Mouse (Mus musculus): ENCODE results near the gene Cmklr1. TPM values are rescaled to one million over a fixed set of nuclear protein-coding genes. Genes with fewer than 3 reads are reported as not detected.

The Cmklr1 gene
- total and polyA plus RNA-seq, 2 experiments from 2014 or later: 2.0 to 4.8 TPM

GRCm38 (mm10) chr5:113641066-113641465 is 9.2 kb downstream of the Cmklr1 start:
- WGBS: 46% methylated on average over 6 of the region's 6 CpGs
- H3K27ac ChIP-seq (ENCODE audit: low read depth): no peak overlapping the region
- H3K4me2 ChIP-seq (ENCODE audit: low read depth, low read length): no peak overlapping the region
- H3K36me3 ChIP-seq (replicated peaks; ENCODE audit: control insufficient read depth, insufficient read depth, low read length): no peaks in the 10 kb centered on the region
- DNase-seq (ENCODE audit: low spot score) (no peak), ATAC-seq (ENCODE audit: insufficient read depth, low read depth) (no peak)
- H3K27me3 ChIP-seq (ENCODE audit: control insufficient read depth, insufficient read depth, low read length): peaks cover 12% of the 10 kb centered on the region; the same call in 1 of the 2 replicates
- TF ChIP-seq EP300 (IDR thresholded peaks at IDR 0.05; ENCODE audit: low read depth) (no peak), CTCF (IDR thresholded peaks at IDR 0.05; ENCODE audit: low read depth) (no peak)
- H3K4me1 ChIP-seq (ENCODE audit: control insufficient read depth, insufficient read depth): peaks cover 14% of the 10 kb centered on the region
- no peak overlapping the region for H3K4me3 ChIP-seq (ENCODE audit: low read depth, low read length)
- no peak overlapping the region for H3K9ac ChIP-seq (replicated peaks; ENCODE audit: low read depth, low read length)
- H3K9me3 ChIP-seq (replicated peaks; ENCODE audit: control insufficient read depth, low read length): no peaks in the 10 kb centered on the region

DNA sequence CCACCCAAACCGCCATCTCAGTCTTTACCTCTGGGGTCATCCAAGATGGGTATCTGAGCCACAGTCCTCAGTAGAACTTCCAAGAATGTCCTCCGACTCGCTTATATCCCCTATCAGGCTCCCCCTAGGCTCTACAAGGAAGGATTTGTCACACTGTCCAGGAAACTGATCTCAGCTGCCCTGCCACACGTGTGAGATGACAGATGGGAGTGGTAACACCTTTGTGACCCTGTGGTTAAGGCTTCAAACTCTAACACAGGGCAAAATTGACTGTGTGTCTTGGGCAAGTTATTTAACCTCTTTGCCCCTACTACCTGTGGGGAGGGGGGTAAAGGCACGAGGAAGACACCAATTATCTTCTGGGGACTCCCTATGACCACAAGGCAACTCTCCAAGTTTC is 11.1 kb downstream of the Cmklr1 start:
- WGBS: 62% methylated on average over 5 of the region's 5 CpGs
- no peak for DNase-seq (ENCODE audit: low spot score)

DNA sequence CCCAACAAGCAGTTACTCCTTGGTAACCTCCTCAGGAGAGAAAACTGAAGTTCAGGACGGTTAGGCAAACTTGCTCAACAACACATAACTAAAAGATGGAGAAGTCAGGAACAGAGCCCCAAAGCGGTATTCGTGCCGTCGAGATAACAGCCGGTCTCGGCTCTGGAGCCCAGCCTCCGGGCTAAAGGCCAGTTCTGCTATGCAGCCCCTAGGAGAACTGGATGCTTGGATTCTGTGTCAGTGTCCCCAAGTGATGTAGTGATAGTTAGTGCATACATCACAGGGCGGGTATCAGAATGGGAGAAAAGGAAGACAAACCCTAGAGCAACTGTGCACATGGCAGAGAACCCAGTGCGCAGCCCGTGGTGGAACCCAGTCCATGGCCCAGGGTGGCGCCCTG is 12.2 kb downstream of the Cmklr1 start:
- DNase-seq (ENCODE audit: low spot score) (no peak), ATAC-seq (ENCODE audit: insufficient read depth, low read depth) (no peak)
- Histone ChIP-seq H3K27me3 (ENCODE audit: control insufficient read depth, insufficient read depth, low read length) (peaks cover 15% of the 10 kb centered on the region; the same call in 1 of the 2 replicates), H3K36me3 (replicated peaks; ENCODE audit: control insufficient read depth, insufficient read depth, low read length) (no peaks in the 10 kb centered on the region), H3K9me3 (replicated peaks; ENCODE audit: control insufficient read depth, low read length) (no peaks in the 10 kb centered on the region), H3K4me3 (ENCODE audit: low read depth, low read length) (no peak overlapping the region), H3K4me1 (ENCODE audit: control insufficient read depth, insufficient read depth) (peaks cover 24% of the 10 kb centered on the region), H3K9ac (replicated peaks; ENCODE audit: low read depth, low read length) (no peak overlapping the region), H3K4me2 (ENCODE audit: low read depth, low read length) (no peak overlapping the region), H3K27ac (ENCODE audit: low read depth) (no peak overlapping the region)
- TF ChIP-seq EP300 (IDR thresholded peaks at IDR 0.05; ENCODE audit: low read depth) (no peak), CTCF (IDR thresholded peaks at IDR 0.05; ENCODE audit: low read depth) (no peak)
- 64% methylated on average over 12 of the region's 12 CpGs for WGBS

More for the DNA sequence above, 11.1 kb downstream of the Cmklr1 start:
- no peak for ATAC-seq (ENCODE audit: insufficient read depth, low read depth)
- no peak for TF ChIP-seq EP300 (IDR thresholded peaks at IDR 0.05; ENCODE audit: low read depth)
- TF ChIP-seq CTCF (IDR thresholded peaks at IDR 0.05; ENCODE audit: low read depth): no peak
- no peaks in the 10 kb centered on the region for H3K36me3 ChIP-seq (replicated peaks; ENCODE audit: control insufficient read depth, insufficient read depth, low read length)
- peaks cover 12% of the 10 kb centered on the region; the same call in 1 of the 2 replicates for H3K27me3 ChIP-seq (ENCODE audit: control insufficient read depth, insufficient read depth, low read length)
- H3K4me1 ChIP-seq (ENCODE audit: control insufficient read depth, insufficient read depth): peaks cover 27% of the 10 kb centered on the region
- H3K4me2 ChIP-seq (ENCODE audit: low read depth, low read length): no peak overlapping the region
- no peak overlapping the region for H3K27ac ChIP-seq (ENCODE audit: low read depth)
- H3K4me3 ChIP-seq (ENCODE audit: low read depth, low read length): no peak overlapping the region
- H3K9ac ChIP-seq (replicated peaks; ENCODE audit: low read depth, low read length): no peak overlapping the region
- no peaks in the 10 kb centered on the region for H3K9me3 ChIP-seq (replicated peaks; ENCODE audit: control insufficient read depth, low read length)

DNA sequence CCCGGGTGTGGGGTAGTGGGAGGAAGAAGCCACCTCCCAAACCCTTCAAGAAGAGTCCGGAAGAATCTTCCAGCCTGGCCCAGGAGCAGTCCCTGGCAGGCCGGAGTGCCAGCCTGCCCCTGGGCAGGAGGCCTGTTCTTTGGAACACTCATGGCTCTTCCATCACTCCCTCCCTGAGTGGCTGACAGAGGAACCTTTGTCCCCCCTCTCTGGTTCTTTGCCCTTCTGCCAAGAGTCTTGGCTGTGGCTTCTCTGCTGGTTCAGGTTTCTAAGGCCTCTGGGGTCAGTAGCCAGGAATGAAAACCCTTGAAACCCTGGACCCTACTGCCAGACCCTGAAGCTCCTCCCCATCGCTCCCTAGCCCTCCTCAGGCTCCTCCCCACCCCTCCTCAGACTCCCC is 12.6 kb downstream of the Cmklr1 start:
- Histone ChIP-seq H3K4me1 (ENCODE audit: control insufficient read depth, insufficient read depth) (peaks cover 20% of the 10 kb centered on the region; the same call in 1 of the 2 replicates), H3K27ac (ENCODE audit: low read depth) (no peak overlapping the region), H3K4me2 (ENCODE audit: low read depth, low read length) (no peak overlapping the region), H3K4me3 (ENCODE audit: low read depth, low read length) (no peak overlapping the region), H3K9ac (replicated peaks; ENCODE audit: low read depth, low read length) (no peak overlapping the region), H3K36me3 (replicated peaks; ENCODE audit: control insufficient read depth, insufficient read depth, low read length) (no peaks in the 10 kb centered on the region), H3K9me3 (replicated peaks; ENCODE audit: control insufficient read depth, low read length) (no peaks in the 10 kb centered on the region), H3K27me3 (ENCODE audit: control insufficient read depth, insufficient read depth, low read length) (peaks cover 13% of the 10 kb centered on the region; the same call in 1 of the 2 replicates)
- DNase-seq (ENCODE audit: low spot score) (no peak), ATAC-seq (ENCODE audit: insufficient read depth, low read depth) (no peak)
- TF ChIP-seq CTCF (IDR thresholded peaks at IDR 0.05; ENCODE audit: low read depth) (no peak), EP300 (IDR thresholded peaks at IDR 0.05; ENCODE audit: low read depth) (no peak)
- 84% methylated on average over 3 of the region's 4 CpGs for WGBS

DNA sequence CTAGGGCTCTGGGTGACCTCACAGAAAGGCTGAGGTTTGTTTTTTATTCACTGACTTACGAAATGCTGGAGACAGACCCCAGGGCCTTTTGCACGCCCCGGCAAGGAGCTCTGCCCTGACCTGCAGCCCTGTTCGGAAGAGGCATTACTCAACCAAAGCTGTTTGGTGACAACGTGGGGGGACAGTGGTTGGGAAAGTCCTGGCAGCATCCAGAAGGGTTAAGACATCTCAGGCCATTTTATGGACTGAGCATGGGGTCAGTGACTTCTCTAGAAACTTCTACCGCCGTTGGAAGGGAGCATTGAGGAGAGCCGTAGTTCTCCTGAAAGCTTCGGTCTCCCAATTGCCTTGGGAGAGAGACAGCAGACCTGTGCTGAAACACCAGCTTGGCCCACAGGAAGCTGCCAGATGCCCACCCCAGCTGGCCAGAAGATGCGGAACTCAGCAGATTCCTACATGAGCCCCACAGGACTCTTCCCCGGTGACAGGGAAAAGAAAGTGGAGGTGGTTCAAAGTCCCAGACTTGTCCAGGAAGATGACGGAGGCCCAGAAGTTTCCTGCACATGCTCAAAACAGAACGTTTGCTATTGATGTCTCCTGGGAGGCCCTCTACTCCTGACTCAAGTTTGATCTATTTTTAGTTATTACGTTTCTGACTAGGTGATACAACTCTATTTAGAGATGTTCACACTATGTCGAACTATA is 14.2 kb downstream of the Cmklr1 start:
- Histone ChIP-seq H3K27ac (ENCODE audit: low read depth) (no peak overlapping the region), H3K36me3 (replicated peaks; ENCODE audit: control insufficient read depth, insufficient read depth, low read length) (no peaks in the 10 kb centered on the region), H3K9ac (replicated peaks; ENCODE audit: low read depth, low read length) (no peak overlapping the region), H3K4me1 (ENCODE audit: control insufficient read depth, insufficient read depth) (peaks cover 20% of the 10 kb centered on the region; the same call in 1 of the 2 replicates), H3K4me2 (ENCODE audit: low read depth, low read length) (no peak overlapping the region), H3K4me3 (ENCODE audit: low read depth, low read length) (no peak overlapping the region), H3K9me3 (replicated peaks; ENCODE audit: control insufficient read depth, low read length) (no peaks in the 10 kb centered on the region), H3K27me3 (ENCODE audit: control insufficient read depth, insufficient read depth, low read length) (0 out of 2 replicates have a peak, but pooled peaks cover 5% of the 10 kb centered on the region)
- WGBS: 56% methylated on average over 15 of the region's 15 CpGs
- DNase-seq (ENCODE audit: low spot score): peak; percentile 43
- TF ChIP-seq CTCF (IDR thresholded peaks at IDR 0.05; ENCODE audit: low read depth) (no peak), EP300 (IDR thresholded peaks at IDR 0.05; ENCODE audit: low read depth) (no peak)
- ATAC-seq (ENCODE audit: insufficient read depth, low read depth): peak; percentile 21; the same call in 1 of the 2 replicates

All from heart, postnatal 0 days (tissue).